Mouse (Mus musculus) heart, postnatal 0 days (tissue): ENCODE measurements around the gene Zfp511.

ENCODE experiments used
- CTCF ChIP-seq: IDR thresholded peaks from 2 replicates; pipeline ENCODE4 v1.5.1; 2016; ENCODE audit warnings: antibody characterized with exemption, control low read depth, low read depth
- EP300 ChIP-seq: IDR thresholded peaks from 2 replicates; pipeline ENCODE4 v1.6.1; 2016; ENCODE audit warnings: antibody characterized with exemption, low read depth

- no peak for TF ChIP-seq CTCF
- TF ChIP-seq EP300 = no peak
Measured at GRCm38 (mm10) chr7:140042728-140043127, 6.5 kb downstream of the Zfp511 start.
